Mouse (Mus musculus) intestine, embryonic 15.5 days (tissue): ENCODE data around the gene Abtb1. TPM values are rescaled to one million over a fixed set of nuclear protein-coding genes. Genes with fewer than 3 reads are reported as not detected.

Experiments used
- ATAC-seq: fragments of 200-750 bp; cut with Nextera tagmentation; 2 replicates; pipeline ENCODE4 v1.8.0; 2017; ENCODE audit warnings: moderate TSS enrichment, moderate library complexity
- H3K27ac ChIP-seq: fragments of 300-500 bp; sonication (generic); 2 replicates; pipeline ENCODE4 v1.5.1; 2015; ENCODE audit warnings: mild to moderate bottlenecking, inconsistent platforms
- H3K27me3 ChIP-seq: fragments of 300-500 bp; sonication (generic); replicated peaks from 2 replicates; pipeline ENCODE4 v1.6.1; 2015; ENCODE audit warnings: inconsistent platforms
- H3K36me3 ChIP-seq: fragments of 300-500 bp; sonication (generic); 2 replicates; pipeline ENCODE4 v1.6.1; 2015; ENCODE audit warnings: inconsistent platforms
- H3K4me1 ChIP-seq: fragments of 300-500 bp; sonication (generic); replicated peaks from 2 replicates; pipeline ENCODE4 v1.6.1; 2015; ENCODE audit warnings: inconsistent platforms
- H3K4me2 ChIP-seq: fragments of 300-500 bp; sonication (generic); replicated peaks from 2 replicates; pipeline ENCODE4 v1.6.1; 2015; ENCODE audit warnings: mild to moderate bottlenecking, inconsistent platforms
- H3K4me3 ChIP-seq: fragments of 300-500 bp; sonication (generic); replicated peaks from 2 replicates; pipeline ENCODE4 v1.5.1; 2015; ENCODE audit warnings: inconsistent platforms
- H3K9ac ChIP-seq: fragments of 300-500 bp; sonication (generic); 2 replicates; pipeline ENCODE4 v1.6.1; 2015; ENCODE audit warnings: inconsistent platforms
- H3K9me3 ChIP-seq: fragments of 300-500 bp; sonication (generic); 2 replicates; pipeline ENCODE4 v1.6.1; 2016; ENCODE audit warnings: inconsistent platforms
- WGBS: fragments of 180-500 bp; shearing (Covaris S2); methylation state at CpG from one replicate; pipeline ENCODE4 v1.1.7; 2015; 5-methylcytosine and 5-hydroxymethylcytosine counted together
- polyA plus RNA-seq: library from polyadenylated mRNA; unstranded; fragments of >200 nt; fragmentation: Nextera tagmentation; extraction: Ambion mirVana; gene quantifications from 2 replicates; pipeline ENCODE4 v1.2.1, GENCODE M21; 2015

Gene Abtb1
- polyA plus RNA-seq, 1 experiment from 2014 or later: 24.2 TPM

- no peak overlapping the region for H3K27ac ChIP-seq
- ATAC-seq: no peak
These were observed 14.8 kb downstream of the Abtb1 start for GRCm38 (mm10) chr6:88826965-88827364.

GRCm38 (mm10) chr6:88826545-88826944 lies 15.2 kb downstream of the Abtb1 start:
- Histone ChIP-seq H3K27ac (no peak overlapping the region), H3K36me3 (no peaks in the 10 kb centered on the region)

More at GRCm38 (mm10) chr6:88826965-88827364, 14.8 kb downstream of the Abtb1 start:
- WGBS: 52% methylated on average over 3 of the region's 3 CpGs
- Histone ChIP-seq H3K4me2 (no peak overlapping the region), H3K4me3 (no peak overlapping the region), H3K27me3 (no peaks in the 10 kb centered on the region), H3K9me3 (no peaks in the 10 kb centered on the region), H3K36me3 (no peaks in the 10 kb centered on the region), H3K4me1 (peaks cover 11% of the 10 kb centered on the region), H3K9ac (0 out of 2 replicates have a peak overlapping the region, but pooled peaks have one; percentile 15)

GRCm38 (mm10) chr6:88826088-88826487 lies 15.7 kb downstream of the Abtb1 start:
- WGBS: 56% methylated on average over 3 of the region's 3 CpGs
- no peaks in the 10 kb centered on the region for H3K27me3 ChIP-seq

More at GRCm38 (mm10) chr6:88826545-88826944, 15.2 kb downstream of the Abtb1 start:
- no peak overlapping the region for H3K4me2 ChIP-seq
- H3K9ac ChIP-seq: 0 out of 2 replicates have a peak overlapping the region, but pooled peaks have one; percentile 15
- 39% methylated on average over 6 of the region's 6 CpGs for WGBS
- H3K9me3 ChIP-seq: no peaks in the 10 kb centered on the region
- H3K4me1 ChIP-seq: peaks cover 12% of the 10 kb centered on the region
- H3K4me3 ChIP-seq: no peak overlapping the region
- H3K27me3 ChIP-seq: no peaks in the 10 kb centered on the region
- peak; percentile 71 for ATAC-seq

GRCm38 (mm10) chr6:88824183-88824582 lies 17.6 kb downstream of the Abtb1 start:
- Histone ChIP-seq H3K4me1 (peaks cover 20% of the 10 kb centered on the region), H3K4me3 (no peak overlapping the region), H3K36me3 (no peaks in the 10 kb centered on the region), H3K27me3 (no peaks in the 10 kb centered on the region), H3K4me2 (no peak overlapping the region), H3K9me3 (no peaks in the 10 kb centered on the region), H3K27ac (no peak overlapping the region), H3K9ac (no peak overlapping the region)
- ATAC-seq: no peak
- WGBS: 67% methylated on average over 7 of the region's 7 CpGs

More at GRCm38 (mm10) chr6:88826088-88826487, 15.7 kb downstream of the Abtb1 start:
- no peak for ATAC-seq
- Histone ChIP-seq H3K36me3 (no peaks in the 10 kb centered on the region), H3K27ac (no peak overlapping the region), H3K4me2 (no peak overlapping the region), H3K4me3 (no peak overlapping the region), H3K4me1 (peaks cover 16% of the 10 kb centered on the region), H3K9ac (no peak overlapping the region), H3K9me3 (no peaks in the 10 kb centered on the region)

- Histone ChIP-seq H3K36me3 (no peaks in the 10 kb centered on the region), H3K27me3 (no peaks in the 10 kb centered on the region), H3K4me3 (no peak overlapping the region), H3K4me2 (no peak overlapping the region), H3K4me1 (peaks cover 17% of the 10 kb centered on the region), H3K9ac (no peak overlapping the region), H3K9me3 (no peaks in the 10 kb centered on the region), H3K27ac (no peak overlapping the region)
- WGBS: 78% methylated on average over 11 of the region's 11 CpGs
- no peak for ATAC-seq
These were observed 19.9 kb downstream of the Abtb1 start for GRCm38 (mm10) chr6:88821901-88822300.

GRCm38 (mm10) chr6:88821294-88821693 lies 20.5 kb downstream of the Abtb1 start:
- Histone ChIP-seq H3K27me3 (no peaks in the 10 kb centered on the region), H3K9ac (no peak overlapping the region), H3K36me3 (no peaks in the 10 kb centered on the region), H3K4me1 (peaks cover 12% of the 10 kb centered on the region), H3K9me3 (no peaks in the 10 kb centered on the region), H3K4me3 (no peak overlapping the region), H3K27ac (no peak overlapping the region), H3K4me2 (no peak overlapping the region)
- WGBS: 92% methylated on average over 6 of the region's 6 CpGs
- ATAC-seq: no peak

- Histone ChIP-seq H3K27me3 (no peaks in the 10 kb centered on the region), H3K4me2 (no peak overlapping the region), H3K9me3 (no peaks in the 10 kb centered on the region), H3K9ac (no peak overlapping the region), H3K4me3 (no peak overlapping the region), H3K27ac (no peak overlapping the region), H3K4me1 (peaks cover 9% of the 10 kb centered on the region; the same call in 1 of the 2 replicates), H3K36me3 (no peaks in the 10 kb centered on the region)
- WGBS: 29% methylated on average over 3 of the region's 3 CpGs
- peak; percentile 70 for ATAC-seq
These were observed 20.9 kb downstream of the Abtb1 start for GRCm38 (mm10) chr6:88820853-88821252.

GRCm38 (mm10) chr6:88816913-88817312 lies 24.9 kb downstream of the Abtb1 start:
- peaks cover 12% of the 10 kb centered on the region for H3K4me1 ChIP-seq
- H3K9ac ChIP-seq: no peak overlapping the region
- no peak for ATAC-seq
- no peaks in the 10 kb centered on the region for H3K9me3 ChIP-seq
- no peak overlapping the region for H3K4me2 ChIP-seq
- H3K27me3 ChIP-seq: no peaks in the 10 kb centered on the region
- no peak overlapping the region for H3K27ac ChIP-seq
- 81% methylated on average over 3 of the region's 3 CpGs for WGBS
- H3K4me3 ChIP-seq: no peak overlapping the region
- no peaks in the 10 kb centered on the region for H3K36me3 ChIP-seq

- H3K4me2 ChIP-seq: no peak overlapping the region
- 93% methylated on average over 3 of the region's 3 CpGs for WGBS
- no peaks in the 10 kb centered on the region for H3K36me3 ChIP-seq
- no peak overlapping the region for H3K4me3 ChIP-seq
- no peak overlapping the region for H3K27ac ChIP-seq
- no peak for ATAC-seq
- no peaks in the 10 kb centered on the region for H3K27me3 ChIP-seq
- no peaks in the 10 kb centered on the region for H3K9me3 ChIP-seq
- no peak overlapping the region for H3K9ac ChIP-seq
- peaks cover 5% of the 10 kb centered on the region; the same call in 1 of the 2 replicates for H3K4me1 ChIP-seq
These were observed 26.3 kb downstream of the Abtb1 start for GRCm38 (mm10) chr6:88815489-88815888.

GRCm38 (mm10) chr6:88815036-88815435 lies 26.7 kb downstream of the Abtb1 start:
- peaks cover 8% of the 10 kb centered on the region for H3K4me1 ChIP-seq
- ATAC-seq: no peak
- H3K4me2 ChIP-seq: no peak overlapping the region
- no peaks in the 10 kb centered on the region for H3K27me3 ChIP-seq
- 86% methylated on average over 3 of the region's 3 CpGs for WGBS
- no peak overlapping the region for H3K27ac ChIP-seq
- H3K9ac ChIP-seq: no peak overlapping the region
- H3K4me3 ChIP-seq: no peak overlapping the region
- H3K9me3 ChIP-seq: no peaks in the 10 kb centered on the region
- no peaks in the 10 kb centered on the region for H3K36me3 ChIP-seq

- Histone ChIP-seq H3K36me3 (no peaks in the 10 kb centered on the region), H3K4me3 (no peak overlapping the region), H3K27ac (no peak overlapping the region), H3K27me3 (no peaks in the 10 kb centered on the region), H3K9me3 (no peaks in the 10 kb centered on the region), H3K4me1 (peaks cover 17% of the 10 kb centered on the region), H3K9ac (no peak overlapping the region), H3K4me2 (no peak overlapping the region)
- ATAC-seq: no peak
- WGBS: 78% methylated on average over 10 of the region's 10 CpGs
These were observed 28.0 kb downstream of the Abtb1 start for GRCm38 (mm10) chr6:88813832-88814231.

GRCm38 (mm10) chr6:88812886-88813285 lies 28.9 kb downstream of the Abtb1 start:
- no peak for ATAC-seq
- Histone ChIP-seq H3K9me3 (no peaks in the 10 kb centered on the region), H3K4me3 (no peak overlapping the region), H3K4me2 (no peak overlapping the region), H3K4me1 (peaks cover 17% of the 10 kb centered on the region), H3K27me3 (no peaks in the 10 kb centered on the region), H3K27ac (no peak overlapping the region), H3K36me3 (no peaks in the 10 kb centered on the region), H3K9ac (no peak overlapping the region)
- WGBS: 78% methylated on average over 3 of the region's 3 CpGs

- H3K9ac ChIP-seq: no peak overlapping the region
- H3K27ac ChIP-seq: peak overlapping the region; percentile 18; the same call in 1 of the 2 replicates
- 54% methylated on average over 7 of the region's 7 CpGs for WGBS
- H3K4me1 ChIP-seq: peaks cover 17% of the 10 kb centered on the region
- H3K9me3 ChIP-seq: no peaks in the 10 kb centered on the region
- ATAC-seq: peak; percentile 57
- H3K4me2 ChIP-seq: no peak overlapping the region
- H3K36me3 ChIP-seq: no peaks in the 10 kb centered on the region
- H3K27me3 ChIP-seq: no peaks in the 10 kb centered on the region
- H3K4me3 ChIP-seq: no peak overlapping the region
These were observed 29.8 kb downstream of the Abtb1 start for GRCm38 (mm10) chr6:88811880-88812400.
